Mouse (Mus musculus) olfactory bulb, adult 2 months (tissue): ENCODE measurements at regions not wholly inside any gene's neighbourhood (a gene's known extent, or its start where the extent isn't known, plus 50 kb on each side); places are given as distances from the start of the nearest gene placed in this dataset.

Experiments used
- H3K27ac ChIP-seq: fragments of 200-500 bp; 2 replicates; pipeline ENCODE4 v1.5.1; 2012; ENCODE audit warnings: low read depth, low read length; ENCODE audit not compliant: insufficient read depth
- H3K4me1 ChIP-seq: fragments of 200-500 bp; 2 replicates; pipeline ENCODE4 v1.6.1; 2012; ENCODE audit warnings: low read length; ENCODE audit not compliant: control insufficient read depth, insufficient read depth
- H3K4me3 ChIP-seq: fragments of 200-500 bp; 2 replicates; pipeline ENCODE4 v1.5.1; 2012; ENCODE audit warnings: mild to moderate bottlenecking, low read depth, low read length, moderate library complexity; ENCODE audit not compliant: insufficient read depth
- CTCF ChIP-seq: fragments of 200-500 bp; IDR thresholded peaks from 2 replicates; pipeline ENCODE4 v1.5.1; 2012; ENCODE audit warnings: low read depth, mild to moderate bottlenecking, low read length, moderate library complexity; ENCODE audit not compliant: insufficient read depth
- POLR2A ChIP-seq: fragments of 200-500 bp; IDR thresholded peaks from 2 replicates; pipeline ENCODE4 v1.6.1; 2012; ENCODE audit warnings: mild to moderate bottlenecking, low read depth, low read length, moderate library complexity; ENCODE audit not compliant: insufficient read depth
- WGBS: fragments of 180-500 bp; shearing (Covaris S2); methylation state at CpG from one replicate; pipeline ENCODE4 v1.1.7; 2018; 5-methylcytosine and 5-hydroxymethylcytosine counted together

DNA sequence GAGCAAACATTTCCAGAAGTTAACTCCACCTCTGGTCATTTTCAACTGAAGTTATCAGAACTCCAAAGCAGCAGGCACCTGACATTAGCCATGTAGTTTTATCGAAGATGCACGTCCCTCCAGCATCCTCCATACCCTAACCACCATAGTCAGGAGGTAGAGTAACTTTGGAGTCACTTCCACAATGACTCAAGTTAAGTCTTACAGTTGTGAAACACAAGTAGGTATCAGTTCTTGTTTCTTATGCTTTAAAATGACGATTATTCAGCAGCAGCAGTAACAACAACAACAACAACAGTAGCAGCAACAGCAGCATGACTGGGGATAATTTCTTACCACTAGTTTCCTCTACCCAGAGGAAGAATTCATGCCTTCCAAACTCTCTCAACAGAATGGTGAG, 51.3 kb upstream of the Tank start:
- no peak for TF ChIP-seq CTCF
- no peak for TF ChIP-seq POLR2A
- H3K4me1 ChIP-seq = no peaks in the 10 kb centered on the region
- no peak overlapping the region for H3K27ac ChIP-seq
- 92% methylated on average over 3 of the region's 3 CpGs for WGBS
- no peak overlapping the region for H3K4me3 ChIP-seq

DNA sequence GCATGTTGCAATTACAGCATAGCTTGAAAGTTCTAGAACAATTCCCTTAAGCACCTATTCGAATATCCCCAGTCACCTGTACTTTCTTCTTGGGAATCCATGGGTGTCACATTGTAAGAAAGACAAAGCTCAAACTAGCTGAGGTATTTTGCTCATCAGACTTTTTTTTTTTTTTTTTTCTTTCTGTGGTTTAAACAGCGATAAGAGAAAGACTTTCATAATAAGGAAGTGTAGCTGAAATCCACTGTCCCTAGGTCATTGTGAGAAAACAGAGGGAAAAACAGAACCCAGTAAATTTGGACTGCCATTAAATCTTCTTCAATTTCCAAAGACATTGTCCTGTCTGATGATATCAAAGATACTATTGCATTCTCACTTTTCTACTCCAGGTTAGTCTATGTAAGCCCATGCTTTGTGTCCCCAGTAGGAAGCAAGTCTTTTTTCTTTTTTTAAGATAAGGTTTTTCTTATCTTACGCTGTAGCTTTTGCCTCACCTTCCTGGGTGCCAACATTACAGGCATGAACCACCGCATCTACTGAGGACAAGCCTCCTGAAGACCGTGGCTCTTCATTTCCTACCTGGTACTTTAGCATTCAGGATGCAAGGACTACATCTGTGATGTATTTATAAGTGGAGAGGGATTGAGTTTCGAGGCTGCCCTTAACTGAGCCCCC, 54.2 kb upstream of the Tank start:
- Histone ChIP-seq H3K4me1 (no peaks in the 10 kb centered on the region), H3K4me3 (no peak overlapping the region), H3K27ac (no peak overlapping the region)
- no peak for TF ChIP-seq POLR2A
- TF ChIP-seq CTCF = no peak
- 91% methylated on average over 6 of the region's 6 CpGs for WGBS

DNA sequence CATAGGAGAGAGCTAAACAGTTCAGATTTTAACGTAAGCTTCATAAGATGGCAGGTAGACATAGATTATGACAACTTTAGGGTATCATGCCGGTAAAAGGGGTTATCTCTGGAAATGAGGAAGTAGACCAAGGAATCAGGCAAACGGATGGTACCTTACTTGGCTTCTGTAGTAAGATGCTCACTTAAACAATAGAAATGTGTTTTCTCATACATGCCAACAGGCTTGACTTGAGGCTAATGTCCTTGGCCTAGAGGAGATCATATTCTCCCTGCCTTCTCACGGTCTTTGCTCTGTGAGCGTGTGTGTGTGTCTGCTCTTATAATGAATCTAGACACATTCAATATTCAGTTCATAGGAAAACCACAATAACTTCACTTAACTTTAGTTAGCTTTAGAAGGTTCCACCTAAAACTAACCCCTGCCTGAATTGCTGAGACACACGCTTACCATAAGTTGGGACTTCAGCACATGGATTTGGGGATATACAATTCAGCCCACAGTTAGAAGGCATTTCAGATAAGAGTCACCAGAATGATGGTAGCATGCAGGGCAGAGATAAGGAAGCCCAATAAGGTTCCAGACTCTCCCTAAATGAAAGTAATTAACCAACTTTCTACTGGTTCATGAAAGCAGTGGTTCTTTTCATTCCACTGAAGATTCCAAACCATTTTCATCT, 63.8 kb upstream of the Tank start:
- TF ChIP-seq CTCF = no peak
- TF ChIP-seq POLR2A = no peak
- 96% methylated on average over 6 of the region's 6 CpGs for WGBS

DNA sequence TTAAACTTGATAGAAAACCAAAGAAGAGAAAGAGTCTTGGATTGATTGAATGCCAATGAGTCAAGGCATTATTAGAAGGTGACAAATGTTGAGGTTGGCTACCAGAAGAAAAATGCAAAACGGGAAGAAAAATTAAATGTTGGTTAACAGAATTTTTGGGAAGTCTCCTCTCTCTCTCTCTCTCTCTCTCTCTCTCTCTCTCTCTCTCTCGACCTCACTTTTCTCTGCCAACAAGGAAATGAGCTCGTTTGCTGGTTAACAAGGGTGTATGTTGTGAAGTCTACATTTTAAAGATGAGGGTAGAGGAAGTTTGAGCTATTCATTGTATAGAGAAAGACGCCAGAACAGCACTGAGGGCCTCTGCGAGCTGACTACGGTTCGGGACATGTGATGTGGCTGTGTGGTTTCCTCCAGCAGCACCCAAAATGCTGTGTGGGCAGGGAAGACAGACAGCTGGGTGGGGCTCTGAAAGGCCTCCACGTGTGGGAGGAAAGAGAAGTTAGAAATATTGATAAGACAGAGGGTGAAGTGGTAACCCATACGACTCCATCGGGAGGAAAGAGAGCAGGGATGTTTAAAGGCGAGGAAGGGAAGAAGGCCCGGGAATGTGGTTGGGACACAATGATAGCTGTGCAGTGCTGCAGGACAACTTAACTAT, 64.5 kb upstream of the Tank start:
- TF ChIP-seq POLR2A (no peak), CTCF (no peak)
- no peak overlapping the region for H3K27ac ChIP-seq
- no peaks in the 10 kb centered on the region for H3K4me1 ChIP-seq
- no peak overlapping the region for H3K4me3 ChIP-seq
- 81% methylated on average over 12 of the region's 12 CpGs for WGBS

More for the DNA sequence above, 63.8 kb upstream of the Tank start:
- Histone ChIP-seq H3K27ac (no peak overlapping the region), H3K4me1 (no peaks in the 10 kb centered on the region), H3K4me3 (no peak overlapping the region)

DNA sequence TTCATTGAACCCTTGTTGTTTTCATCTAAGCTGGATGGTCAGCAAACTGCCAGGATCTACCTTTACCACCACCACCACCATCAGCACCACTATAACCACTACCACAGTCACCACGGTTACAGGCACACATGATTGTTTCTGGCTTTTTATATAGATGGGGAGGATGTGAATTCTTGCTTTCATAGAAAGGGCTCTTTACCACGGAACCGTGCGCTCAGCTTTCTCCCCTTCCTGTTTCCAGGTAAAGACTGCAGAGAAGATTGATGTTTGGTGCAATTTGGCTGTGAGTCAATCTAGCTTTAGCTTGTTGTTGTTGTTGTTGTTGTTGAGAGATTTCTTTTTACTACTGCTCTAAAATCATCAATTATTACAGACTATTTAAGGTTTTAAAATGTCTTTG, 74.8 kb upstream of the Tank start:
- H3K27ac ChIP-seq = no peak overlapping the region

DNA sequence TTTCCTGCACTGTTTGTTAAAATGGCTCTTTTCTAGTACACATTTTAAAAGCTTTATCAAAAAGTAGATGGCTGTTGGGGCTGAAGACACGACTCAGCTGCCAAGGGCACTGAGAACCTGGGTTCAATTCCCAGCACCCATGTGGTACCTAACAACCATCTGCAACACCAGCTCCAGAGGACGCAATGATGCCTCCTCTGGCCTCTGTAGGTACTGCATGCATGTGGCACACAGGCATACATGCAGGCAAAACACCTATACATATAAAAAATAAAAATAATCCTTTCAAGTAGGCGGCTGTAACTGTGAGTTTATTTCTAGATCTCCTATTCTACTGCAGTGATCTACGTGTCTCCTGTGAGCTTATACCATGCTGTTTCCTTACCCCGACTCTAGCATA, 76.5 kb upstream of the Tank start:
- H3K4me1 ChIP-seq = no peaks in the 10 kb centered on the region
- H3K4me3 ChIP-seq = no peak overlapping the region
- 94% methylated on average over 5 of the region's 5 CpGs for WGBS
- TF ChIP-seq POLR2A (no peak), CTCF (no peak)
- H3K27ac ChIP-seq = no peak overlapping the region

More for the DNA sequence above, 74.8 kb upstream of the Tank start:
- 89% methylated on average over 4 of the region's 4 CpGs for WGBS
- no peaks in the 10 kb centered on the region for H3K4me1 ChIP-seq
- H3K4me3 ChIP-seq = no peak overlapping the region
- TF ChIP-seq CTCF (no peak), POLR2A (no peak)

DNA sequence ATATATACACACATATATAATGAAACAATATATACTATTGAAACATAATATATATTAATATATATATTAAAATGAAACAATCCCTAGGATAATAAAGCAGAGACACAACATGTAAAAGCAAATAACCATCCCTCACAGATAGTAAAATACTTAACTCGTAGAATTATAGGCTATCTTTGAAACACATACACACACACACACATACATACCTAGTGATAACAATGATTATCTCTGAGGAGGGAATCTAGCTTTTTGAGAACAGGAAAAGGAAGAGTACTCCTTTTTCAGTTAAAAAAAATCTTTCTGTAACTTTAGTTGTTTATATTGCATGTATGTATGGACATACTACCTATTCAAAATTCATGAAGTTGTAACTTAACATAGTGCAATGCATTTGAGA, 79.1 kb upstream of the Tank start:
- Histone ChIP-seq H3K4me1 (no peaks in the 10 kb centered on the region), H3K4me3 (no peak overlapping the region), H3K27ac (no peak overlapping the region)
- WGBS = 89% methylated on average over 1 of the region's 1 CpGs
- TF ChIP-seq CTCF = no peak
- TF ChIP-seq POLR2A = no peak

DNA sequence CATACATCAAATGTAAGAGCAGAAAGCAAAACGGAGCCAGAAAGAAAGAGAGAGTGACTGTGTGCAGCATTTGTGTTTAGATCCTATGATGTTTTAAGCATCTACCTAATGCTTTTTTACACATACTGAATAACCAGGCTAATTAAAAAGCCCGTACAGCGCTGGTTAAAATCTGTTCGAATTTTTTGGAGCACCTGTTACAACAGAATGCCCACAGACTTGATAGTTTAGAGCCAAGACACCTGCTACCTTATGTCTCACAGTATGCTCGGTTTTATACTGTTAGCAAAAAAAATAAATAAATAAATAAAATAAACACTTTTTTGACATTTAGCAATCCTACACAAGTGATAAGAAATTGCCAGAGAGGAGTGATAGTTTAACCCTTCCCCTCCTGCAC, 80.5 kb upstream of the Tank start:
- TF ChIP-seq POLR2A (no peak), CTCF (no peak)
- no peak overlapping the region for H3K4me3 ChIP-seq
- H3K27ac ChIP-seq = no peak overlapping the region
- 69% methylated on average over 5 of the region's 5 CpGs for WGBS
- no peaks in the 10 kb centered on the region; the same call in 1 of the 2 replicates for H3K4me1 ChIP-seq

DNA sequence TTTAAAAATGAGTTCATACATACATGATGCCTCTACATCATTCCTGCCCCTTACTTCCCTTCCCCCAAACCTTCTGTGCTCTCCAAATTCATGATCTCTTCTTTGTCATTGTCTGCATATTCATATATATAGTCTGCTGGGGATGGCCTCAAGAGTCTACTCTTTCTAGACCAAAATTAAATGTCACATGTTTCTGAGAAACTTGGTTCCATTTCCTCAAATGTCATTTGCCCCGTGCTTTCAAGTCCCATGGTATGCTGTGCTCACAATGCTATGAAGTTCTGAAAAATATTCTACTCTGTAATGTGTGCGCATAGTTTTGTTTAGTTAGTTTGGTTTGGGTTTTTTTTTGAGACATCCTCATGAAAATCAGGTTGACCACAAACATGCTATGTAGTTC, 81.4 kb upstream of the Tank start:
- no peaks in the 10 kb centered on the region; the same call in 1 of the 2 replicates for H3K4me1 ChIP-seq
- no peak overlapping the region for H3K4me3 ChIP-seq
- no peak overlapping the region for H3K27ac ChIP-seq
- WGBS = 96% methylated on average over 2 of the region's 2 CpGs
- TF ChIP-seq POLR2A (no peak), CTCF (no peak)
